Mouse (Mus musculus) spleen, embryonic (tissue): ENCODE results near the gene Cyp1a2.

Source experiments
- CTCF ChIA-PET: fragments of 350-600 bp; sonication (Branson Sonifier 250); formaldehyde crosslinking; loops from one replicate; lab custom pipeline; 2022; lab: Charles Lee

The Cyp1a2 gene

GRCm38 (mm10) chr9:57627892-57628291 lies 55.6 kb downstream of the Cyp1a2 start:
- CTCF ChIA-PET, result interaction anchor here (0.7 to 3.4 kb wide), 2 partner anchors 16 to 28 kb away, joined by 3 to 17 read pairs; no protein-coding TSS in a partner anchor

- CTCF ChIA-PET, result interaction anchor here (0.5 kb wide), 1 partner anchor 41 kb away, joined by 6 read pairs; no protein-coding TSS in a partner anchor
Measured at GRCm38 (mm10) chr9:57627191-57627590, 56.3 kb downstream of the Cyp1a2 start.
